Comparison of ENCODE assay signal across 21 mouse cellular contexts in genomic region chrX:159031927-159032326, GRCm38 (mm10).
A peak's percentile ranks its signal among the peaks of the same experiment; 100 is the strongest.
DNase-seq lines count a peak whose midpoint lies in the region; ATAC-seq and TF ChIP-seq lines count a peak whose summit lies in the region.
"Had no signal": no experiment of that assay in that cellular context is flagged by ENCODE, and none has a peak within 500 bp of the region (broad histone marks: within the 10 kb centered on the region; RNA-seq: fewer than 3 reads in every experiment).

No protein-coding gene starts in this region.

- no peaks in the 10 kb centered on the region for H3K27me3 ChIP-seq in hindbrain, embryonic 16.5 days (replicated peaks; ENCODE audit: control insufficient read depth, insufficient read depth, low read length)
- H3K27me3 ChIP-seq in hindbrain, embryonic 13.5 days = no peaks in the 10 kb centered on the region
- H3K27me3 ChIP-seq in cerebellum, adult 2 months (ENCODE audit: control insufficient read depth, insufficient read depth, low read length) = no peaks in the 10 kb centered on the region
- H3K27me3 ChIP-seq: embryonic facial prominence, embryonic 15.5 days; heart, embryonic 15.5 days; limb, embryonic 15.5 days; stomach, embryonic 15.5 days had no signal

- no peak overlapping the region for H3K9ac ChIP-seq in hindbrain, embryonic 16.5 days (ENCODE audit: low read depth, low read length)
- H3K9ac ChIP-seq in hindbrain, embryonic 13.5 days = no peak overlapping the region
- H3K9ac ChIP-seq: embryonic facial prominence, embryonic 15.5 days; heart, embryonic 15.5 days; limb, embryonic 15.5 days; liver, embryonic 14.5 days; lung, embryonic 14.5 days; midbrain, embryonic 12.5 days; stomach, embryonic 15.5 days had no signal

- intact Hi-C loops in left cerebral cortex, adult 2 months (cut with DNase I) = no loop called here

- no peaks in the 10 kb centered on the region for H3K36me3 ChIP-seq in hindbrain, embryonic 16.5 days (ENCODE audit: control insufficient read depth, insufficient read depth, low read length)
- H3K36me3 ChIP-seq in hindbrain, embryonic 13.5 days = no peaks in the 10 kb centered on the region
- H3K36me3 ChIP-seq: embryonic facial prominence, embryonic 15.5 days; heart, embryonic 15.5 days; limb, embryonic 15.5 days; midbrain, embryonic 12.5 days; stomach, embryonic 15.5 days had no signal

- no peak overlapping the region for H3K27ac ChIP-seq in hindbrain, embryonic 16.5 days (ENCODE audit: low read depth, low read length)
- H3K27ac ChIP-seq in hindbrain, embryonic 13.5 days = no peak overlapping the region
- H3K27ac ChIP-seq in cerebellum, adult 2 months (ENCODE audit: insufficient read depth, low read length) = no peak overlapping the region
- H3K27ac ChIP-seq in left cerebral cortex, adult 2 months = no peak overlapping the region
- H3K27ac ChIP-seq: embryonic facial prominence, embryonic 15.5 days; heart, embryonic 15.5 days; limb, embryonic 15.5 days; liver, embryonic 14.5 days; midbrain, embryonic 12.5 days; stomach, embryonic 15.5 days had no signal

- no peak overlapping the region for H3K4me3 ChIP-seq in hindbrain, embryonic 16.5 days (ENCODE audit: low read length)
- no peak overlapping the region for H3K4me3 ChIP-seq in hindbrain, embryonic 13.5 days
- no peak overlapping the region for H3K4me3 ChIP-seq in cerebellum, adult 2 months (replicated peaks; ENCODE audit: insufficient read depth, low read depth, low read length)
- H3K4me3 ChIP-seq in left cerebral cortex, adult 2 months = no peak overlapping the region
- H3K4me3 ChIP-seq: embryonic facial prominence, embryonic 15.5 days; heart, embryonic 15.5 days; limb, embryonic 15.5 days; midbrain, embryonic 12.5 days; stomach, embryonic 15.5 days had no signal

- TF ChIP-seq CTCF in brain, embryonic 14.5 days (IDR thresholded peaks at IDR 0.05; ENCODE audit: borderline replicate concordance, extremely low read depth, insufficient read depth, insufficient read length) = no peak
- TF ChIP-seq CTCF in cerebellum, adult 2 months (IDR thresholded peaks at IDR 0.05; ENCODE audit: borderline replicate concordance, insufficient read depth, low read depth, low read length) = no peak
- no peak for TF ChIP-seq CTCF in left cerebral cortex, adult 2 months (IDR thresholded peaks at IDR 0.05)

- H3K4me1 ChIP-seq in hindbrain, embryonic 16.5 days (ENCODE audit: control insufficient read depth, insufficient read depth, low read depth, low read length) = no peaks in the 10 kb centered on the region
- no peaks in the 10 kb centered on the region for H3K4me1 ChIP-seq in hindbrain, embryonic 13.5 days (replicated peaks)
- peaks cover 3% of the 10 kb centered on the region; the same call in 1 of the 2 replicates for H3K4me1 ChIP-seq in cerebellum, adult 2 months (ENCODE audit: control insufficient read depth, insufficient read depth, low read length)
- H3K4me1 ChIP-seq: embryonic facial prominence, embryonic 15.5 days; heart, embryonic 15.5 days; limb, embryonic 15.5 days; midbrain, embryonic 12.5 days; stomach, embryonic 15.5 days had no signal

- no peaks in the 10 kb centered on the region for H3K9me3 ChIP-seq in hindbrain, embryonic 16.5 days (ENCODE audit: control insufficient read depth, low read length)
- no peaks in the 10 kb centered on the region for H3K9me3 ChIP-seq in hindbrain, embryonic 13.5 days
- H3K9me3 ChIP-seq: embryonic facial prominence, embryonic 15.5 days; heart, embryonic 15.5 days; limb, embryonic 15.5 days; midbrain, embryonic 12.5 days; stomach, embryonic 15.5 days had no signal

- 0 out of 2 replicates have a peak, but pooled peaks have one; percentile 61 for ATAC-seq in hindbrain, embryonic 16.5 days
- ATAC-seq in hindbrain, embryonic 13.5 days (ENCODE audit: low FRiP score) = no peak
- ATAC-seq: CD4-positive, CD25-positive, alpha-beta regulatory T cell, adult 4 months had no signal

- no peak overlapping the region for H3K4me2 ChIP-seq in hindbrain, embryonic 16.5 days (ENCODE audit: low read length)
- no peak overlapping the region for H3K4me2 ChIP-seq in hindbrain, embryonic 13.5 days
- H3K4me2 ChIP-seq: embryonic facial prominence, embryonic 15.5 days; heart, embryonic 15.5 days; limb, embryonic 15.5 days; lung, embryonic 14.5 days; midbrain, embryonic 12.5 days; stomach, embryonic 15.5 days had no signal

- DNase-seq in brain, embryonic 14.5 days (ENCODE audit: low read depth) = peak; percentile 56
- DNase-seq in cerebellum, adult 2 months = peak; percentile 79 to 87
- peak; percentile 81 to 87 for DNase-seq in cerebellum, postnatal 25 days
- DNase-seq in yolk sac, embryonic 10.5 days (ENCODE audit: low spot score) = no peak
- no peak for DNase-seq in left cerebral cortex, adult 2 months (ENCODE audit: extremely low spot score in 1 of 2, low spot score in 2 of 2)
- DNase-seq: adrenal gland, postnatal 14 days; heart, postnatal 4 days; kidney, adult 11 months; kidney, postnatal 4 days; lung, embryonic 14.5 days; right cerebral cortex, postnatal 4 days; thymus, postnatal 25 days had no signal

- TF ChIP-seq POLR2A in brain, embryonic 14.5 days (IDR thresholded peaks at IDR 0.05; ENCODE audit: borderline replicate concordance, extremely low read depth, insufficient read depth, insufficient read length, poor library complexity, severe bottlenecking) = no peak
- TF ChIP-seq POLR2A in cerebellum, adult 2 months (IDR thresholded peaks at IDR 0.05; ENCODE audit: borderline replicate concordance, insufficient read depth, low read length) = no peak

- WGBS in hindbrain, embryonic 16.5 days = 75% methylated on average over 4 of the region's 4 CpGs
- WGBS in hindbrain, embryonic 13.5 days = 65% methylated on average over 4 of the region's 4 CpGs
- WGBS in cerebellum, adult 2 months = 28% methylated on average over 4 of the region's 4 CpGs

Comparison
In these comparisons a context has a peak if more than half of its experiments do, and no peak if none do; other contexts are left out.
1. DNase-seq: peak in brain, embryonic 14.5 days (single experiment), cerebellum, adult 2 months (2 of 2) and cerebellum, postnatal 25 days (2 of 2); none in yolk sac, embryonic 10.5 days (single experiment) and left cerebral cortex, adult 2 months (0 of 2).